Mouse (Mus musculus) frontal cortex, postnatal 25 days (tissue): ENCODE results near the gene Zfp318.

Experiments used
- DNase-seq, 2 experiments: peaks; one replicate each; pipeline ENCODE4 v3.0.0; 2022; ENCODE audit warnings: low spot score in 2 of 2

Zfp318 gene

DNA sequence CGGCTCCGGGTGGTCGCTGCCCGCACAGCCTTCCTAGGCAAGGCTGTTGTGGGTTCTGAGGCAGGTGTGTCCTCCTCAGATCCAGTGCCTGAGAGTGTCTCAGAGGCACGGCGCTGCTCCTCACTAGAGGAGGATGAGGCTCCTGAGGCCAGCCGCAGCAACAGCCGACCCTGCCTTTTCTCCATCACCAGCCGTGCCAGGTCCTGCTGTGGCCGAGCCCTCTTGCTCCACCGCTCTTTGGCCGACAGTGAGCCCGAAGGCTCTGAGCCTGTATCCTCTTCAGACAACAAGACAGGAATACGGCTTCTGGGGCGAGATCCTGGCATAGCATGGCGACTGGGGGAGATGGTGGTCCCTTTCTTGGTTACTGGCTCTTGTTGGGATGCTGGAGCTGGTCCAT, 62.7 kb downstream of the Zfp318 start:
- DNase-seq, result no peak

GRCm38 (mm10) chr17:46452683-46453082, 69.2 kb downstream of the Zfp318 start:
- no peak for DNase-seq

- DNase-seq, result no peak
Measured at GRCm38 (mm10) chr17:46453302-46453948, 69.9 kb downstream of the Zfp318 start.

DNA sequence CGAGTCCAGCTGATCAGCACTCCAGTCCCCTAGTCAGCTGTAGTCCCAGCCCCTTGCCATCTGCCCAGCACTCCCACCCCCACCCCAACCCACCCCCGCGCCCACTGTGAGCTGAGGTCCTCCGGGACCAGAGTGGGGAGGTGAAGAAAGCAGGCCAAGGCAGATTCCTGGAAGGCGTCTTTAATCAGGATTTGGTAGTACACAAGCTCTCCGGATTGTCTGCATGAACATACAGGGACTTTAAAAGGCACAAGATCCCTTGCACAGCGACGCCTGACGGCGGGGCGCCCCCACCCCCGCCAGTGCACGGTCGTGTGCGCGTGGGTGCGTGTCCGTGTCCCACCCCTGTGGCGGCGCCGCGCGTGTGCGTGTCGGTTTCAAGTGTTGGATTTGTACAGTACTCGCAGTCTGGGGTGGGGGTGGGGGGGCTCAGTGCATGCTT, 70.5 kb downstream of the Zfp318 start:
- DNase-seq, result no peak

DNA sequence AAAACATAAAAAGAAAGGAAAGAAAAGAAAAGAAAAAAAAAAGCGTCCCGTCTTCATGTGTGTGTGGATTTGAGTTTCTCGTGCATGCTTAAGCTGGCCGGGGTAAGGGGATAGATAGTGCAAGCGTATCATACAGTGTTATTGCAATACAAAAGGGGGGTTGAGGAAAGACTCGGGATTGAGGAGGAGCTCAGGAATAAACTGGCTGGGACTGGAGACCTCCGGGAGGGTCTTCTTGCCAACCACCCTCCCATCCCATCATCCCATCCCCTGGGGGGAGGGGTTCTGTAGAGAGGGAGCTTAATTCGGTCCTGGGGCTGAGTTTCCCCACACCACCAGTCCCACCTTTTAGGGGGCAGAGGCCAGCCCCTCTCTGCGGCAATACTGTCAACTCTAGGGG, 71.0 kb downstream of the Zfp318 start:
- DNase-seq, result no peak

DNA sequence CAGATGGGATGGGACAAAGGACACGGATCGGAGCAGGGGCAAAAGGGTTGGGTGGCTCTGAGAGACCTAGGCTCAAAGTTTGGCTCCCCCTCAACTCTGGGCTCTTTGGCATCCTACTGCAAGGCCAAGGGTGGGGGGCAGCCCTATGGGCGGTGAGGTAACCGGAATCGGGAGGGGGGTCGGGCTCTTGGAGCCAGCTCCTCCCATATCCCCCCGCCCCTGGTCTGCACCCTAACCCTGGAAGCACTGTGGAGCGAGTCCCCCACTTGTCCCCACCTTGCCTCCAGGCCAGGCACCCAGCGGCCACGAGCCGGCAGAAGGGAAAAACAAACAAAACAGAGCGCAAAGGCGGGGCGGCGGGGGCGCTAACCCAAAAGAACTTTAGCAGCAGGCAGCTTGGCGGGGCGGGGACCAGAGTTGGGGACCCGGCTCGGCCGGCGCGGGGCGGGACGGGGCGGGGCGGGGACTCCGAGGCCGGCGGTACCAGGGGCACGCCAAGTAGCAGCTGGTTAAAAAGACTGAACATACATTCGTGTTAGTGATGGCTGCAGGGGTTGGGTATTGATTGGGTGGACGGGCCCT, 71.7 kb downstream of the Zfp318 start:
- no peak for DNase-seq

GRCm38 (mm10) chr17:46457791-46458190, 74.3 kb downstream of the Zfp318 start:
- DNase-seq, result no peak

DNA sequence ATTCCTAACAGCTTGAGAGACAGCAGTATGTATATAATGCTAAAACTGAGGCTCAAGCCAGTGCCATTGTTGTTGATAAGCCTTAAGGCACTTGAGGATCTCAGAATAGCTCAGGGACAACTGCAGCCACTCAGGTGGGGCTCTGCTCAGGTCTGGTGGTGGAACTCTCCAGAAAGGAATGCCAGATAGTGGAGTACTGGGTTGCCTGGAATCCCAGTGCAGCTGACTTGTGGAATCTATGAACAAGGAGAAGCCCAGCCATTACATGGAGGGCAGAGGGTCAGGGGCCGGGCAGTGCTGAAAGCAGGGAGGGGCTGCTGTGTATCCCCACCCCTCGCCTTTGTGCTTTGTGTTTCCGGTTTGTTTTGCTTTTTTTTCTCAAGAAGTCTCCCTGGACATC, 74.9 kb downstream of the Zfp318 start:
- DNase-seq, result no peak

DNA sequence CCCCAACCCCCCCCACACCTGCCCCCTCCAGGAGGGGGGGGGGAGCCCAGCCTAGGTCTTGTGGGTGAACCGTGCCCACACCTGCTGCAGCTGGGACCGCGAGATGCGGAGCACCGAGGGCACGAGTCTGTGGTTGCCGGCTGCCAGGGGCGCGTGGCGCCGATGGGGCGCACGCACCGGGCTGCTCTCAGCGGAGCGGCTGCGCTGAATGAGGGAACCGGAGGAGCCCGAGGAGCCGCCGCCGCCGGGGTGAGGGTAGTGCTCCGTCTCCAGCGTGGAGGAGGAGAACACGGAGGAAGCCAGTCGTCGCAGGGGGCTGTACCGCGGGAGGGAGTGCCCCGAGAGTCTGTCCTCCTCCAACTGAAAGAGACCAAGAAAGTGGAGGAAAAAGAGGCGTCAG, 77.1 kb downstream of the Zfp318 start:
- DNase-seq, result no peak

DNA sequence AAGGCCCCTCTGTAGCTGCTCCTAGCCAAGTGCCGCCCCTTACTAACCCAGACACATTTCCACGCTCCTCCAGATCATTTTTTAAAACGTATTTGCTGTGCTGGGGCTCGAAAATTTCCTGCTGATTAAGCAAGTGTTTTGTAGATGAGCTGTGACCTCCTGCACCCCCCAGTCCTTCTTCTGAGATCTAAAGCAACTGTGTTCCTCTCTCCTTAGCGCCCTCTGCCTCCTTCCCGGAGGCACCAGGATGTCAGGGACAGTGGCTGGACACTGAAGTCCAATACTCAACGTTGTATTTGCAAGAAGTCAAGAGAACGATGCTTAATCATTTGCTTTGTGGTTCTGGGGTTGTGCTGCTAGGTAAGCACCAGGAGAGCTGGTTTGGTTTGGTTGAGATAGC, 77.8 kb downstream of the Zfp318 start:
- no peak for DNase-seq

GRCm38 (mm10) chr17:46462226-46462625, 78.7 kb downstream of the Zfp318 start:
- DNase-seq, result no peak

GRCm38 (mm10) chr17:46467830-46468229, 84.3 kb downstream of the Zfp318 start:
- DNase-seq, result no peak
